Mouse (Mus musculus) adrenal gland (tissue): ENCODE measurements around the gene Washc1.

Experiments
- intact Hi-C: fragments of 180-260 bp; cut with DNase I; formaldehyde crosslinking; loops from one replicate; pipeline ENCODE4 v1.15.1; 2025
- long read RNA-seq, 2 experiments: library from polyadenylated mRNA; unstranded; transcript quantifications; one replicate each; pipeline ENCODE4 v2.0.0; 2020; ENCODE audit warnings: borderline replicate concordance in 1 of 2; ENCODE audit not compliant: insufficient replicate concordance in 1 of 2

The Washc1 gene
- long read RNA-seq, experiment 1, transcript Washc1-201 (11 exons, 2,905 nt) = major isoform, 5 of 9 reads
- long read RNA-seq, experiment 1, partial matches to known transcripts = 2 of 9 reads
- long read RNA-seq, experiment 1, other reads (novel, unspliced or antisense) = 1 of 9 reads
- long read RNA-seq, experiment 2, transcript Washc1-201 (11 exons, 2,905 nt) = major isoform, 6 of 8 reads
- long read RNA-seq, experiment 2, partial matches to known transcripts = 1 of 8 reads
- long read RNA-seq, experiment 2, other reads (novel, unspliced or antisense) = 0 of 8 reads

DNA sequence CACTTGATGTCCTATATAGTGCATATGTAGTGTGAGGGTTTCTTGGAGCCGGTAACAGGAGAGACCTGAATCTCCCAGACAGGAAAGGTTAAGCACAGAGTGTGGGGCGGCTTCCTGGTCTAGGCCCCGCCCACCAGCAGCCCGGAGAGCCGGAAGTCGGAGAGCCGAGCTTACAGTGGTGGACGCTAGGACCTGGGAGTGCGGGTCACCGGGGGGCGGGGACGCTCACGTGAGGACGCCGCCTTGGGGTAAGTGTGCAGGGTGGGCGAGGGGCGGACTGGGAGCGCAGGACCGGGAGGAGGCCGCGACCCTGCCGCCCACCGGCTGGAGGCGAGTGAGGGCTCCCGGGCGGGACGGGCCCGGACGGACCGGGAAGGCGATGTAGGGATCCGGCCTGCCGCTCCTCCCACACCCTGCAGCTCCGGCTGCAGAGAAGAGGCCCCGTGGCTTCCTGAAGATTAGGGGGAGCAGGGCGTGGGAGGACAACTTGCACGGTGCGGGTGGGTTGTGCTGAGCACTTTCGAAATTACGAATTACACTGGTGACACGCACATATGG, at the start of gene Washc1:
Washc1 (plus strand) TSS at position 144 of the 558 bp plus-strand sequence.
- intact Hi-C loops = no loop called here

DNA sequence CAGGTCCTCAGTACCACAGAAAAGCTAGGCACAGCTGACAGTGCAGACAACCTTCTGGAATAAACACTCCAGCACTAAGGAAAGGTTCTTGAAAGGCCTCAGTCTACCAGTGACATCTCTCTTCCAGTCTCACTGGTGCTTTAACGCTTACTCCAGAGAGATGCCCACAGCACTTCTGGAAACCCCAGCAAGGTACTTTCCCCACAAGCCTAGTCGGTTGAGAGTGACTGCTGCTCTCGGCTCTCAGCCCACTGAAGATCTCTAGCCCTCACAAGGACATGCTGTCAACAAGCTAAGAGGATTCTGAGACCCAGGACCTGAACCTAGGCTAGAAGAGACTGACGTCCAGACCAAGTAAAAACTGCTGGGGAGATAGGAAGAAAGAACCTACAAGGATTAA, 46.2 kb upstream of the Washc1 start:
- intact Hi-C loops = loop anchor here (5.0 kb wide), 1 partner anchor 37 kb away; the partner anchor contains the start of gene Ndufv2

DNA sequence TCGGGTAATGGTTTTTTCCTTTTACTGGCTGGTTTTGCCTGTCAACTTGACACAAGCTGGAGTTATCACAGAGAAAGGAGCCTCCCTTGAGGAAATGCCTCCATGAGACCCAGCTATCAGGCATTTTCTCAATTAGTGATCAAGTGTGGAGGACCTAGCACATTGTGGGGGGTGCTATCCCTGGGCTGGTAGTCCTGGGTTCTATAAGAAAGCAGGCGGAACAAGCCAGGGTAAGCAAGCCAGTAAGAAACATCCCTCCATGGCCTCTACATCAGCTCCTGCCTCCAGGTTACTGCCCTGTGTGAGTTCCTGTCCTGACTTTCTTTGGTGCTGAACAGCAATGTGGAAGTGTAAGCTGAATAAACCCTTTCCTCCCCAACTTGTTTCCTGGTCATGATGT, 42.3 kb upstream of the Washc1 start:
- intact Hi-C loops = loop anchor here (5.0 kb wide), 1 partner anchor 33 kb away; the partner anchor contains the start of gene Ndufv2

DNA sequence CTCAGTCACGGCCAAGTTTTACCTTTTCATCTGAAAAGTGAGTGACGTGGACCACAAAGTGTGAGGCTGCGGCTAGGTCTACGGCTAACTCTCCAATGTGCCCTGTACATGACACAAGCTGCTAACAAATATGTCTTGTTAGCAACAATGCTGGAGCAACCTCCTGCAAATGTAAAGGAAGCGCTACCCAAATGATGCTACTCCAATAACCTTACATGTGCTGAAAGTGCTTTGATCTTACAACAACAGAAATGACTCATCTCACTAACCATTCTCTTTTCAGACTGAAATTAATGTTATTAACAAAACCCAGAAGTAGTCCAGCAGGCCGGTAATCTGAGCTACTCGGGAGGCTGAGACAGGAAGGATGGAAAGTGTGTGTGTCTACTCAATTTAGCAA, 37.4 kb upstream of the Washc1 start:
- intact Hi-C loops = no loop called here

DNA sequence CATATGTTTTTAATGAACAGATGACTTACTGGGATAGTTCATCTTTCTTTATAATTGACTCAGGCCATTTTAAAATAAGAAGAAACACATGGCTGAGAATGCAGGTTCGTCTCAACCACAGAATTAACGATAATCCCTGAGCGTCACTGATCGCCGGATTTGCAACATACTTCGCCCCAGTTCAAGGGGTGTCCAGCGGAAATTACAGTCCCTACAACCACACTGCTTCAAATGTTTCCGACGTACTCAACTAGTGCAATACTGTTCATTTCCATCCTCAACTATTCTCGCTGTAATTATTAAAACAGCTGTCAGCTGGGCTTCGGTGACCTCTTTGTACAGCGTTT, 35.5 kb upstream of the Washc1 start:
- intact Hi-C loops = no loop called here

DNA sequence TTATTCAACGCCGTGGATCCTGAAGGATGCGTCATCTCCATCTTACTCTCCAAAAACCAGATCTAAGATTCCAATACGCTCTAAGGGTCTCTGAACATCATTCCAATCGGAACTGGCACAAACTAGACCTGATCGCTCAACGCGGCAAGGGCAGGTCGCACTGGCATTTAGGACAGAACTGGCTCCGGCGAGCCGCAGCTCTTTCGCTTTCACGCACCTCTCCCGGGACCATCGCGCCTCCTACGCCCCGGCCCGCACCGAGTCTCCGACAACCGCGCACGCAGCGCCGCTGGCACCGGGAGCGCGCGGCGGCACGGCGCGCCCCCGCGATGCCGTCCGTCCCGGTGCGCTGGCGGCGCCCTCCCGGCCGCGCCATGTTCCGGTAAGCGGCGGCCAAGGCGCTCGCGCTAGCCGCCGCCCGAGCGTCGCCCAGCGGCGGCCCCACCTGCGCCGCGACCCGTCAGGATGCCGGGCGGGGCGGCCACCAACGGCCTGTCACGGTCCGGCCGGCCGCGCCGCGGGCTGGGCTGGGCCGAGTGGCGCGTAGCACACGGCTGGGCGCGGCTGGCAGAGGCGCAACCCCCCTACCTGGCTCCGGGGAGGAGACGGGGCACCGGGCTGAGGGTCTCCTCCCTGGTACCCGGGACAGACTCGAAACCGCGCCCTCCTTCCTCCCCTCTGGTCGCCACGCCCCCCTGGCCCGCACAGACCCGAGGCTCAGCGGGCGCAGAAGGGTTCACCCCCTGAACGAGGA, 35.0 kb upstream of the Washc1 start:
- intact Hi-C loops = no loop called here

DNA sequence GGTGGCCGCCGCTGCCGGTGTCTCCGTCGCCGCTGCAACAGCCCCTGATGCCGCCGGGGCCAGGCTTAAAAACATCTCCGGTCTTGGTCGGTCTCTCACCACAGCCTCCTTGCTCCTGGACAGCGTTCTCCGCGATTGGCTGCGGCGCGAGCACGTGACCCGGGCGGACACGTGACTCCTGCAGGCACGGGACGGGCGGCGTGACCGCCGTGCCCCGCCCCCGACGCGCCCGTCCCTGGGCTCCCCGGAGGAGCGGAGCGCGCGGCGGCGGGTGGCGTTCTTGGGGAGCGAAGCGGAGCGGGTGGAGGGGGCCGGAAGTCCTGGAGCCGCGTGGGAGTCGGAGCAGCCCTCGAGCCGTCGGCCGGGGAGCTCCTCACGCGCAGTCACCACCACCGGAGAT, 34.4 kb upstream of the Washc1 start, which contains the start of gene Ankrd12:
Ankrd12 (minus strand) TSS at position 156 of the 400 bp plus-strand sequence.
- intact Hi-C loops = no loop called here

DNA sequence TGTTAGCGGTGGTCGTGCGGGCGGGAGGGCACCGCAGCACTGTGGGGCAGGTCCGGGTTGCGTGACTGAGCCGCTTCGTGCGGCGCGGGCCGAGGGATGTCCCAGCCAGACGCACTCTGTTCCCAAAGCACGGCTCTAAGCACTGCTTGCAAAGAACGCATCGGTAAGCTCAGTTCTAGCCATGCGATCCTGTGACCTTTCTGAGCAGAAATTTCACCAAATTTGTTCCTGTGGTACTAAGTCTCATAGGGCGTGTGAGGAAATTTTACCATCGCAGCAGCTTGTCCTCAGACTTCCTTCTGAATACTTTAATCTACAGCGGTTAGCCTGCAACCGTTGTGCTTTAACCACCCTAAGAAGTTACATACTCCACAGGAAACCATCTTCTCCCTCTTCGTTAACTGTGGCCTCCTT, 33.9 kb upstream of the Washc1 start:
- intact Hi-C loops = no loop called here

DNA sequence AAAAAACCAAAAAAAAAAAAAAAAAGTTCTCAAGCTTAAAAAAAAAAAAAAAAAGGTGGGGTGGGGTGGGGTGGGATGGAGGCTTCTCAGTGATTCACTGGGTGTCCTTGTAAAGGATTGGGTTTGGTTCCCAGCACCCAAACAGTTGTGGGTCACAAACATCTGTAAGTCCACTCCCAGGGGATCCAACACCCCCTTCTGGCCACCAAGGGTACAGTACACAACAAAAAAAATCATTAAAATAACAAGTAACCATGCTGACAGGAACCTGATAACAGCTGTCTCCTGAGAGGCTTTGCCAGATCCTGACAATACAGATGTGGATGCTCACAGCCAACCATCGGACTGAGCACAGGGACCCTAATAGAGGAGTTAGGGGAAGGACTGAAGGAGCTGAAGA, 26.9 kb upstream of the Washc1 start:
- intact Hi-C loops = no loop called here

DNA sequence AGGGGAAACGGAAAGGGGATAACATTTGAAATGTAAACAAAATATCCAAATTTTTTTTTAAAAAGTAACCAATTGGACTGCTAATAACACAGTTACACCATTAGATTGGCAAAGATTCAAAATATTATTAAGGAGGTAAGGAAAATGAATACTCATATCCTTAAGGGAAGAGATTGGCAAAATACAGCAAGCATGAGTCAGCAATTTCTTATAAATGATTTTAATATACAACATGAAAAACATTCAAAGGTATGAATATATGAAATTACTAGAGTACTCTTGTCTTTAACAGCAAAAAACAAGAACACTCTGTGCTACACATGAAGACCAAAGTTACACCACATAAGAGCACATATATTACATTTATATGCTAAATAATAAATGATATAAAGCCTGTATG, 26.3 kb upstream of the Washc1 start:
- intact Hi-C loops = no loop called here

DNA sequence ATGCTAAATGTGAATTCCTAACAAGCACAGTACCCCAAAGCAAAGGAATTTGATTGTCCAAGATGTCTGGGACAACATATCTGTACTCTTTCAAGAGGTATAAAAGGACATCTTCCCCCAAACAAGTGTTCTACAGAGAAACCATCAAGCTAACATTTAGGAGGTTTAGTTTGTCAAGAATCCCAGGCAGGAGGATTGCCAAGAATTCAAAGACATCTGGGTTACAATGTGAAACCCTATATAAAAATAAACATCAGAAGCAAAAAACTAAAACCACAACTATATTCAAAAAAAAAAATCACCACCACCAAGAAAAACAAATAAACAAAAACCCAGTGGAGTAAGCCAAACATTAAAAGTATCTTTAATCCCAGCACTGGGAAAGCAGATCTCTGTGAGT, 21.1 kb upstream of the Washc1 start:
- intact Hi-C loops = no loop called here

DNA sequence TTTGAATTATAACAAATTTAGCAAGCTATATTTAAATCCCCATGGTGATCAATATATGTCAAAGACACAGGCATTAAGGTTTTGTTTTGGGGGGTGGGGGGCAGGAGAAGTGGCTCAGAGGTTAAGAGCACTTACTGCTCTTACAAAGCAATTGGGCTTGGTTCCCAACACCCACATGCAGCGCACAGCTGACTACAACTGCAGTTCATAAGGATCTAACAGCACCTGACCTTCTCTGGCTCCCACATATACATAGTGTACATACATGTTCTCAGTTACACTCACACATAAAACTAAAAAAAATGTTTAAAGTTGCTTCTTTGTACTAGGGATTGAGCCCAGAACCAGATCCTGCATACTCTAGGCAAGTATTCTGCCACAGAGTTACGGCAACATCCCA, 20.0 kb upstream of the Washc1 start:
- intact Hi-C loops = no loop called here

DNA sequence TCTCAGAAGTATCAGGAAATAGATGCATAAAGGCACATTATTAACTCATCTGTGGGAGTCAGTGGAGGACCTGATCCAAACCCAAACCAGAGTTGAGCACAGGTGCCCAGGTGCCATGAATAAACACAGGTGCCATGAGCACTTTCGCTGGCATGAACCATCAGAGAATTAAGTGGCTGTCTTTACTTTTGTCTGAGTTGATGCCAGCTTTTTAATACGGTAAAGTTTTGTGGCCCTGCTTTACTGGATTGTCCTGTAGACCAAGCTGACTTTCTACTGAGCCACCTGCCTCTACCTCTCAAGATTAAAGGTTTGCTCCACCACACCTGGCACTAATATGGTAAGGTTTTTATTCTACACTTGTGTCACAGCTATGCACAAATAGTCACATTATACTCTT, 19.3 kb upstream of the Washc1 start:
- intact Hi-C loops = no loop called here

DNA sequence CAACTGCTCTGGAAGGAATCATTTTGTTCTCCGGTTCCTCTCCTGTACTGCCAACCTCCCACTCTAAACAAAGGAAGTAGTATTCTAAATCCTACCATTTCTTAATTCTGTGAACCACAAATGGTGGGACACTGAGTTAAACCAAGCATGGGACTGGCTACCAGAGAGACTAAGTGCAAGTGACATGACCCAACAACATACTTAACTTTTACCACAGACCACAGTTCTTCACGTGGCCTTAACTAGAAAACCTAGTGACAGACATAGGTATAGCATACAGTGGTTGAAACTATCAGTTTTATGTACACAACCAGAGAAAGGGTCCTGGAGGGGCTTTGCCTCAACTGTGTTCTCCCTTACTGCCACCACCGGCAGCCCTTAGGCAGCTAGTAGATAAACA, 18.7 kb upstream of the Washc1 start:
- intact Hi-C loops = no loop called here

DNA sequence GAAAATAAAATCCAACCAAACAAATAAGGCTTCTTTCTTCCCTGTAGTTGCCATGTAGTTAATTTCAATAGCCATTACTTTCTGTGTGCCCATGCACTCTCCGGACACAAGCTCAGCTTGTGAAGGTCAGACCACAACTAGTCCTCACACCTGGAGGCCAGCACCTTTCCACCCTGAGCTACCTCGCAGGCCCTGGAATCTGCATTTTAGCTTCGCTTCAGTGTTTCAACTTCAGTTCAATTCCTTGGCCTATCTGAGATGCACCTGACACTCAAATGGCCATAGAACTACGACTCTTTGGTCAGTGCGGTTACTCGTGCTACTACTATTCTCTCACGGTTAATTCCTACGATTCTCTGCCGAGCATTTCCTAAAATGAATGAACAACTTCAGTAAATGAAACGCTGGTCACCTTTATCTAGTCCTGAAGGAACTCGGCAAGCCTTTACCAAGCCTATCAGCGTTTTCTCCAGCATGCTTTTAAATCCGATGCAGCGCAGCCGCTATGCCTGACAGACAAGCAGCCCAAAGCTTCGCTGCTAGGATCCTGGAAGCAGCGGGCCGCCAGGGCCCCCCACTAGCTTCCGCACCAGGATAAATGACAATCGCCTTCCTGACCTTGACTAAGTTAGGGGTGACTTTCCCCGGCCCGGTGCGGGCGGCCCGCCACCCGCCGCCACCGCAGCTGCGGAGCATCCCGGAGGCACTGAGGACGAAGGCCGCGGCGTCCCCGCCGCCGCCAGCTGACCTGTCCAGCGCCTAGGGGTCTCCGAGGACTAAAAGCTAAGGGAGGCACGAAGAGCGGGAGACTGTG, 10.6 kb upstream of the Washc1 start:
- intact Hi-C loops = loop anchor here (5.0 to 10.0 kb wide), 3 partner anchors 33 to 238 kb away; partner anchors contain the start of gene Twsg1

DNA sequence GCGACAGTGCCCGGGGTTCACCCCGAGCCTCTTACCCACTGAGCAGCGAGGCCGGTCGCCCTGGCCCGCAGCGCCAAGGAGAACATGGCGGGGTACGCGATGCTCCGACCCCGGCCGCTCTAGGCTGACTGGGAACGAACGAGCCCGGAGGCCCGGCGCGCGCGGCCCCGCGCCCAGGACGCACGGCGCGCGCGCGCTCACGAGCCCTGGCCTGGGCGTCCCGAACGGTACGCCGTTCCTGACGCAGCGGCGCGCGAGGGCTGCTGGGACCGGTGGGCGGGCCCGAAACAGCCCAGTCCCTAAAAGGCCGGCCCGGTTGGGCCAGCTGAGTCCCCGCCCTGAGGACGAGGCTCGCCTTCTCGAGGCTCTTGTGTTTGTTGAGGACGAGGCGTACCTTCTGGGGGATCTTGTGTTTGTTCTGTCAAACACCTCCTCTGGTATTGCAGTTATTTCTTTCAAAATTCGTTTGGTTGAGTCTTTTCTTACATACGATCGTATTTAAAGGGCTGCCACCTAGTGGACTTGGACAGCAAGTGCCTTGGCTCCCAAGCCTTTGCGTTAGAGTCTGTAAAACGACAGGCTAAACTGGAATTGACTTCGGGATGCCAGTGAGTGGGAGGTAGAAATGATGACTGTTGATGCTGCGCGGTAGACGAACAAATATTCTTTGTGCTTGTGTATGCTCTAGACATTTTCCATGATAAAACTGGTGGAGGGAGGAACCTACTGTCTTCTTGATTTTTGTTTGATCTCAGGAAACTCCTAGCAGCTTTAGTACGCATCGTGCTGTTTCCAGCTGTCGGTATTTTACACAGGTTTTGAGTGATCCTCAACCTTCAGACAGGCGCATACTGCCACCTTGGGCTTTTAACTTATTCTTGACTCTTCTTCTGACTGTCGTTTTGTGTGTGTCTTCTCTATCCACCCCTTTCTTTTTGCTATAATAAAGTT, 9.7 kb upstream of the Washc1 start, which contains the start of gene Ndufv2:
Ndufv2 (minus strand) TSS at position 180 of the 951 bp plus-strand sequence.
- intact Hi-C loops = loop anchor here (5.0 to 10.0 kb wide), 3 partner anchors 34 to 239 kb away; partner anchors contain the start of gene Twsg1

DNA sequence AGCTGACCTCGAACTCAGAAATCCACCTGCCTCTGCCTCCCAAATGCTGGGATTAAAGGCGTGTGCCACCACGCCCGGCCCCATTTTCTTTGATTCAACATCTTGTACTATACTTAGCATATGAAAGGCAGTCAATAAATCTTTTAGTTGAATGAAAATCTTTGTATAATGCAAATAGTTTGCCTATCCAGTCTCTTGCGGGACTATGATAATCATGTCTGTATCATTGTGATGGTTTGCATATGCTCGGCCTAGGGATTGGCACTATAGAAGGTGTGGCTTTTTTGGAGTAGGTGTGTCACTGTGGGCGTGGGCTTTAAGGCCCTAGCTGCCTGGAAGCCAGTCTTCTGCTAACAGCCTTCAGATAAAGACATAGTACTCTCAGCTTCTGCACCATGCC, 7.3 kb upstream of the Washc1 start:
- intact Hi-C loops = loop anchor here (5.0 to 10.0 kb wide), 3 partner anchors 37 to 242 kb away; partner anchors contain the start of gene Twsg1

DNA sequence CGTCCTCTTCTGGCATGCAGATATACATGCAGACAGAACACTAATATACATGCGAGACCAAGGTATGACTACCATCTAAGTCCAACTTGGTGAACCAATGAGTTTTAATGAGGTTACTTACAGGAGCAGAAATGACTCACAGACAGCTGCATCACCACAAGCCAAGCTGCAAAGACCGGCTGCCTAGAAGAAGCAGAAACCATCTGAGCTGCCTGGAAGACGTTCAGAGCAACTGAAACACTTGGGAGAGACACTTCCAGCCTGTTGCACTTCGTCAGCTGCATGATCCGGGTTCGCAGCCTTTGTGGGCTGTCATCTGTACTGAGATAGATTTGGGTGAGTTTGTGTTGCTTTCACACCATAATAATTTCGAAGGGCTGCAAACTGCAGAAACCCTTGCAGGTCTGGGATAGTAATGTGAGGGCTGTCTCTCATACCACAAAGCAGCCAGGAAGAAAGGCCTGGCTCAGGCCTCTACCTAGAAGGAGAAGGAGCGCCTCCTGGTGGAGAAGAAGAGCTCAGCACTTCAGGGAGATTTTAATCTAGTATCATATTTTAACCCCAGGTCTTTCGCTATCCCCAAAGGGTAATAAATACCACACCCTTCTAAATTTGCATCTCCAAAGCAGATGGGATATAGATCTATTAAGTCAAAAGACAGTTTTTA, 4.6 kb upstream of the Washc1 start:
- intact Hi-C loops = loop anchor here (5.0 to 10.0 kb wide), 2 partner anchors 152 to 234 kb away; partner anchors contain the start of gene Twsg1

DNA sequence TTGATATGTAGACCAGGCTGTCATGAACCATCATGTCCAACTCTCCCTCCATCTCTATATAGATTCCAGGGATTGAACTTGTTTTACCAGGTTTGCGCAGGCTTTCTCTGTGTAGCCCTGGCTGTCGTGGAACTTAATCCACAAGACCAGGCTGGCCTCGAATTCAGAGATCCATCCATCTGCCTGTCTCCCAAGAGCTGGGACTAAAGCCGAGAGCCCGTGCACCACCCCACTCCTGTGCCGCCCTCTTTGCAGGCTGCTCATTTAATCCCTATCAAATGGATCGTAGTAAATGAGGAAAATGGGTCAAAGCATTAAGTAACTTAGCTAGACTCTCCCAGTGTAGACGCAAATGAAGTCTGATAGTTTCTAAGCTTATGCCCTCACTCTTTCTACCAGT, 3.9 kb upstream of the Washc1 start:
- intact Hi-C loops = loop anchor here (5.0 to 10.0 kb wide), 2 partner anchors 153 to 235 kb away; partner anchors contain the start of gene Twsg1
